Mouse (Mus musculus): ENCODE data around the gene 2610301B20Rik. TPM values are rescaled to one million over a fixed set of nuclear protein-coding genes. Genes with fewer than 3 reads are reported as not detected.

Gene 2610301B20Rik
- total RNA-seq, 2 experiments from 2014 or later: 3.6 to 4.2 TPM

Small RNA genes within 50 kb of the gene (microRNA-seq; reads per million reads assigned to microRNA genes)
- gene Mir3471-1 (ENCODE audit: borderline replicate concordance in 2 of 2): 0 reads per million in 2 experiments
- gene n-TSaga9 (ENCODE audit: borderline replicate concordance in 2 of 2): 8.1 to 8.5 reads per million in 2 experiments
